Mouse (Mus musculus) lung, embryonic 14.5 days (tissue): ENCODE measurements around the gene Fam167b. TPM values are rescaled to one million over a fixed set of nuclear protein-coding genes. Genes with fewer than 3 reads are reported as not detected.
A peak's percentile ranks its signal among the peaks of the same experiment; 100 is the strongest.

ENCODE experiments used
- ATAC-seq: fragments of 200-750 bp; cut with Nextera tagmentation; 2 replicates; pipeline ENCODE4 v1.8.0; 2017; ENCODE audit warnings: mild to moderate bottlenecking, moderate TSS enrichment, moderate library complexity; ENCODE audit not compliant: insufficient read depth
- DNase-seq: peaks from one replicate; pipeline ENCODE4 v3.0.0-alpha.2; 2015
- H3K27ac ChIP-seq: fragments of 300-500 bp; sonication (generic); 2 replicates; pipeline ENCODE4 v1.5.1; 2014; ENCODE audit warnings: low read depth, mild to moderate bottlenecking, moderate library complexity
- H3K27me3 ChIP-seq: fragments of 300-500 bp; sonication (generic); 2 replicates; pipeline ENCODE4 v1.6.1; 2014; ENCODE audit warnings: low read length, control low read depth; ENCODE audit not compliant: insufficient read depth
- H3K36me3 ChIP-seq: fragments of 300-500 bp; sonication (generic); 2 replicates; pipeline ENCODE4 v1.6.1; 2014; ENCODE audit warnings: control low read depth; ENCODE audit not compliant: insufficient read depth
- H3K4me1 ChIP-seq: fragments of 300-500 bp; sonication (generic); 2 replicates; pipeline ENCODE4 v1.6.1; 2014; ENCODE audit warnings: antibody characterized with exemption, control low read depth; ENCODE audit not compliant: insufficient read depth
- H3K4me2 ChIP-seq: fragments of 300-500 bp; sonication (generic); 2 replicates; pipeline ENCODE4 v1.6.1; 2014; ENCODE audit warnings: mild to moderate bottlenecking
- H3K4me3 ChIP-seq: fragments of 300-500 bp; sonication (generic); 2 replicates; pipeline ENCODE4 v1.5.1; 2014; ENCODE audit warnings: low read depth, low read length
- H3K9ac ChIP-seq: fragments of 300-500 bp; sonication (generic); 2 replicates; pipeline ENCODE4 v1.6.1; 2014
- H3K9me3 ChIP-seq: fragments of 300-500 bp; sonication (generic); 2 replicates; pipeline ENCODE4 v1.6.1; 2016; ENCODE audit warnings: low read depth, low read length, control low read depth
- CTCF ChIP-seq: IDR thresholded peaks from 2 replicates; pipeline ENCODE4 v1.5.1; 2016; ENCODE audit warnings: antibody characterized with exemption, low read depth
- WGBS: fragments of 180-500 bp; shearing (Covaris S2); extraction: QIAGEN DNeasy Blood & Tissue Kit; methylation state at CpG from one replicate; pipeline ENCODE4 v1.1.7; 2014; 5-methylcytosine and 5-hydroxymethylcytosine counted together
- polyA plus RNA-seq: library from polyadenylated mRNA; unstranded; fragments of >200 nt; fragmentation: Nextera tagmentation; extraction: Ambion mirVana; gene quantifications from 2 replicates; pipeline ENCODE4 v1.2.1, GENCODE M21; 2014

Gene Fam167b
- polyA plus RNA-seq, 1 experiment from 2014 or later = 2.2 TPM

DNA sequence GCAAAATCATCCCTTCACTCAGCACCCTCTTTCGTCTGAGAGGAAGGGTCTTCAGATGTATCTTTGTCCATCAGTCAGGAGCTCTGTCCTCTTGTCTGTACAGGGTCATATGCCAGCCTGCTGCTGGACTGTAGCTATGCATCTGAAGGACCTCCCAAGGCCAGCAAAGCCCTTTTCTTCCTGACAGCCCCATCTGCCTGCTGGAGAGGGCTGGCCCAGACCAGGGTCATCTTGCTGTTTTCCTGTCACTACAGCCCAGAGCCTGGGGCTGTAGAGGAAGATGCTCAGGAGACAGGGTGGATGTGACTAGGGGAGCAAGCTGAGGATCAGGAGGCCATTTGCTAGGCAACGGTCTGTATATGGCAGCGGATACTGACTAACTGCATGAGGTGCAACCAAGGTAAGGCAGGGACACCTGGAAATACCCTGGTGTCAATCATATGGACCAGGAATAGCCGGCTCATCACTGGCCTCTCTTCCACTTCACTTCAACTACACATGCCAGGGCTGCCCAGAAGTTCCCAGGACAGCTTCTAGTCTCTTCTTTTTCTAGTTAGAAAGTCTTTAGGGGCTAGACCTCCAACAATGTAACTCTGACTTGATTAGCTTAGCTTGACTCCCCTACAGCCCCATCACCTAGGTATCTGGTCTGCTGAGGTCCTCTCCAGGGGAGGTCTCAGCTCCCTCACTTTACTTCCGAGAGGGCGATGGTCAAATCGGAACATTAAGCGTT, 44.6 kb upstream of the Fam167b start:
- 15% methylated on average over 8 of the region's 8 CpGs for whole genome bisulfite sequencing
- ATAC-seq (no peak), DNase-seq (no peak)
- Histone ChIP-seq H3K27ac (peak overlapping the region; percentile 83), H3K4me1 (peaks cover 18% of the 10 kb centered on the region; the same call in 1 of the 2 replicates), H3K9me3 (no peaks in the 10 kb centered on the region), H3K27me3 (no peaks in the 10 kb centered on the region), H3K9ac (peak overlapping the region; percentile 68), H3K4me2 (peak overlapping the region; percentile 65), H3K36me3 (peaks cover 25% of the 10 kb centered on the region), H3K4me3 (peak overlapping the region; percentile 52)
- no peak for TF ChIP-seq CTCF

DNA sequence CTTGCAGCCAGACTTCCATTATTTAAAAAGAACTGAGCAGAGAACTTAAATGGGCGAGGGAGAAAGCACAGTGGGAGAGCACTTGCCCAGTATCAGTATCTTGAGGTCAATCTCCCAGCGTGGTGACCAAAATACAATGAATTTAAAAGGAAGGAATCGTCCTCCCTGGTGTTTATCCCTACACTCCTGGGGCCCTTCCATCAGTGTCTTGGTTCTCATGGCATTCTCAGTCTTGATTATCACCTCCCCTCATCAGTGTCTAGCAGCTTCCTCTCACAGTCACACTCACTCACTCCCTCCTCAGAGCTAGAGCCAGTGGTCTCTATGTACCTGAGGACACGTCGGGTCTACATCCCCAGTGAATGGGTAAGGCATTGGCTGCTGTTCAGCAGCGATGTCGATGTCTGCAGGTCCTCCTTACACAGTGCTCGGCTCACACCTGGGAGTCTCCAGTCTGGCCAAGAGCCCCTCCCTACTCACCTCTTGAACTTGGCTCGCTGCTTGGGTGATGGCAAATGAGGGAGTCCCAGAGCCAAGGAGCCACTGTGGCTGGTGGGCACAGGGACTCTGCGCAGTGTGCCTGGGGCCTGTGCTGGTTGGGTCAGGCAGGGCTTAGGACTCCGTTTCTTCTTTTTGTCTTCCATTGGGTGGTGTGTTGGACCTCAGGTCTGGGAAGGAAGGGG, 43.9 kb upstream of the Fam167b start:
- peaks cover 18% of the 10 kb centered on the region; the same call in 1 of the 2 replicates for H3K4me1 ChIP-seq
- no peak overlapping the region for H3K27ac ChIP-seq
- peak overlapping the region; percentile 68 for H3K9ac ChIP-seq
- H3K4me2 ChIP-seq = peak overlapping the region; percentile 65
- 76% methylated on average over 11 of the region's 11 CpGs for WGBS
- no peak for TF ChIP-seq CTCF
- no peak for DNase-seq
- peaks cover 19% of the 10 kb centered on the region for H3K36me3 ChIP-seq
- H3K9me3 ChIP-seq = no peaks in the 10 kb centered on the region
- peak overlapping the region; percentile 52; the same call in 1 of the 2 replicates for H3K4me3 ChIP-seq
- H3K27me3 ChIP-seq = no peaks in the 10 kb centered on the region
- ATAC-seq = no peak

DNA sequence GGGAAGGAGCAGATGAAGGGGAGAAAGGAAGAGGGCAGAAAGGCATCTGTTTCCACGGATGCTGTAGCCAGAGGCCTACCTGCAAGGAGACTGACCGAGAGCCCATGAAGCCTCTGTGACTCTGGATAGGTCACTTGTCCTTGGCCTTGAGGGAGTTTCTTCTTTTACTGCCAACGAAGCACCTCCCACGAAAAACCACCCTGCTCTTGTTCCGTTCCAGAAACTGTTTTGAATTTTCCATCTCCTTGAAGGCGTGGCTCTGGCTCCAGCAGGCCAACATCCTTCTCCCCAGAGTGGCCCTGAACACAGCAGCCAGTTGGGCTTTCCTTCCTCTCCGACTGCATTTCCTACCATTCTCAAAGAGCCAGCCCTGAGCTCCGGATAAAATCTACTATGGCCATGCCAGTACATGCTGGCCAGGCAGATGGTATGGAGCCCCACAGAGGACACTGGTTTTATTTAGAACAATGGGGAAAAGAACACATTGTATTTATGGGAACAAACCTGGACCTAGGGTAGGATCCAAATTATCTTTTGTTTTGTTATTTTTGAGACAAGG, 43.0 kb upstream of the Fam167b start:
- H3K4me1 ChIP-seq = peaks cover 18% of the 10 kb centered on the region; the same call in 1 of the 2 replicates
- no peaks in the 10 kb centered on the region for H3K9me3 ChIP-seq
- no peak for TF ChIP-seq CTCF
- WGBS = 79% methylated on average over 8 of the region's 8 CpGs
- no peak overlapping the region for H3K4me2 ChIP-seq
- H3K27ac ChIP-seq = no peak overlapping the region
- H3K36me3 ChIP-seq = peaks cover 19% of the 10 kb centered on the region
- no peak overlapping the region for H3K9ac ChIP-seq
- no peak overlapping the region for H3K4me3 ChIP-seq
- DNase-seq = peak; percentile 21
- H3K27me3 ChIP-seq = no peaks in the 10 kb centered on the region
- ATAC-seq = no peak

DNA sequence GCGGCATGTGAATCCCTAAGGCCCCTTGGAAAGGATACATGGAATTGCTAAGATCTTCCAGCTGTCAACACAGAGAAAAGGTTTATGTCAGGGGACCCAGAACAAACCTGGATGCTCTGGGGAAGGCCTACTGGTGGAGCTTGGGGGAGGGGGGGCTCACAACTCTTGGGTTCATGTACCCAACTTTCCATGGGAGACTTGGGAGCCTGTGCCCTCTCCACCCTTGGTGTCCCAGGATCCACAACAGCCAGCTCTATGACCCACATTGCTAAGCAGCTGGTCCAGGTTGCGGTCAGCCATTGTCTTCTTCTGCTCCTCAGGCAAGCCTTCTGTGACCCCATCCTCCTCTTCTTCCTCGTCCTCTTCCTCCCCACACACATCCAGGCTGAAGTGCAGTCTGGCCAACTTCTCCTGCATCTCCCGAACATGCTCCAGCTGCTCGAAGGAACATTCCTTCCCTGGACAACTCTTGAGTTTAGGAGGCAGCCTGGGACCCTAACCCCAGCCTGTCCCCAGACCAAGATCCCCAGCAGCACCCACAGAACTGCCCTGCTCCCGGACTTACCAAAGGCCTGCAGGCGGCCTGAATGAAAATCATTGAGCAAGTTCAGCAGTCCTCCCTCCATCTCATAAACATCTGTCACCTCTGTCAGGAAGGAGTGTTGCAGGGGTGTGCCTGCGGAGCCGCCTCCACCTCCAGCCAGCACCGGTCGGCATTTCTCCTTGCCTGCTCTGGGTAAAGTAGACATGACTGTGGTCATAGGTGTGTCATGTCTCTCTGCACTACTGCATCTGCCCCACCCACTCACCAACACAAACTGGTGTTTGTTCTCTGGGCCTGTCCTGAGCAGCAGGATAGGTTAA, 42.3 kb upstream of the Fam167b start:
- no peak for TF ChIP-seq CTCF
- H3K27ac ChIP-seq = no peak overlapping the region
- H3K9ac ChIP-seq = no peak overlapping the region
- H3K9me3 ChIP-seq = no peaks in the 10 kb centered on the region
- peaks cover 18% of the 10 kb centered on the region for H3K36me3 ChIP-seq
- H3K27me3 ChIP-seq = no peaks in the 10 kb centered on the region
- no peak overlapping the region for H3K4me3 ChIP-seq
- H3K4me1 ChIP-seq = peaks cover 18% of the 10 kb centered on the region; the same call in 1 of the 2 replicates
- no peak overlapping the region for H3K4me2 ChIP-seq
- ATAC-seq = no peak
- DNase-seq = no peak
- 80% methylated on average over 11 of the region's 11 CpGs for WGBS

- WGBS = 3% methylated on average over 43 of the region's 44 CpGs
- H3K4me1 ChIP-seq = peaks cover 12% of the 10 kb centered on the region; the same call in 1 of the 2 replicates
- DNase-seq (peak; percentile 97), ATAC-seq (peak; percentile 92)
- H3K27me3 ChIP-seq = no peaks in the 10 kb centered on the region
- H3K9me3 ChIP-seq = no peaks in the 10 kb centered on the region
- peaks cover 17% of the 10 kb centered on the region for H3K36me3 ChIP-seq
- H3K9ac ChIP-seq = peak within 1 kb of the TSS; percentile 82
- peak; percentile 53 for TF ChIP-seq CTCF
- H3K4me3 ChIP-seq = peak within 1 kb of the TSS; percentile 74
- H3K27ac ChIP-seq = peak within 1 kb of the TSS; percentile 82
- peak within 1 kb of the TSS; percentile 87 for H3K4me2 ChIP-seq
These were observed 40.7 kb upstream of the Fam167b start, which contains the start of gene Iqcc for GRCm38 (mm10) chr4:129618786-129619691. Gene Iqcc (minus strand): TSS chr4:129619099.

DNA sequence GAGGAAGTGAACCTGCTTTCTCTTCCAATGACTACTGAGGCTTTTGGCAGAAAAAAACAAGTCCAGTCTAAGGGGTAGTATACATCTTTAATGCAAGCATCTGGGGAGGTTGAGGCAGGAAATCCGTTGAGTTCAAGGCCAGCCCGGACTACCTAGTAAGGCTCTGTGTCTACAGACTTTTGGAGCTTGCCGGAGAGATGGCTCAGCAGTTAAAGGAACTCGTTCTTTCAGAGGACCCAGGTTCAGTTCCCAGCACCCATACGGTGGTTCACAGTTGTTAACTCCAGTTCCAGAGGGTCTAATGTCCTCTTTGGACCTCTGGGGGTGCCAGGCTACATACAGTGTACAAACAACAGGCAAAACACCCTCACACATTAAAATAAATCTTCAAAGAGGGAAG, 39.7 kb upstream of the Fam167b start:
- ATAC-seq (no peak), DNase-seq (no peak)
- H3K27me3 ChIP-seq = no peaks in the 10 kb centered on the region
- H3K27ac ChIP-seq = 0 out of 2 replicates have a peak overlapping the region, but pooled peaks have one; percentile 82
- H3K4me3 ChIP-seq = peak overlapping the region; percentile 74
- no peaks in the 10 kb centered on the region for H3K9me3 ChIP-seq
- no peak for TF ChIP-seq CTCF
- peaks cover 17% of the 10 kb centered on the region for H3K36me3 ChIP-seq
- peak overlapping the region; percentile 82 for H3K9ac ChIP-seq
- H3K4me1 ChIP-seq = peaks cover 10% of the 10 kb centered on the region; the same call in 1 of the 2 replicates
- peak overlapping the region; percentile 87 for H3K4me2 ChIP-seq
- 95% methylated on average over 5 of the region's 5 CpGs for WGBS
